Mouse (Mus musculus) hindbrain, embryonic 10.5 days (tissue): ENCODE data around the gene Ccl17. TPM values are rescaled to one million over a fixed set of nuclear protein-coding genes. Genes with fewer than 3 reads are reported as not detected.

Source experiments
- DNase-seq: peaks from one replicate; pipeline ENCODE4 v3.0.0-alpha.2; 2017; ENCODE audit warnings: low spot score
- H3K27ac ChIP-seq: fragments of 300-500 bp; sonication (generic); 2 replicates; pipeline ENCODE4 v1.5.1; 2016; ENCODE audit warnings: mild to moderate bottlenecking, moderate library complexity
- H3K27me3 ChIP-seq: fragments of 300-500 bp; sonication (generic); 2 replicates; pipeline ENCODE4 v1.6.1; 2016; ENCODE audit warnings: mild to moderate bottlenecking; ENCODE audit not compliant: poor library complexity, insufficient read depth, severe bottlenecking
- H3K36me3 ChIP-seq: fragments of 300-500 bp; sonication (generic); 2 replicates; pipeline ENCODE4 v1.6.1; 2016; ENCODE audit warnings: mild to moderate bottlenecking, moderate library complexity
- H3K4me1 ChIP-seq: fragments of 300-500 bp; sonication (generic); replicated peaks from 2 replicates; pipeline ENCODE4 v1.6.1; 2016; ENCODE audit warnings: mild to moderate bottlenecking
- H3K4me3 ChIP-seq: fragments of 300-500 bp; sonication (generic); 2 replicates; pipeline ENCODE4 v1.5.1; 2016; ENCODE audit warnings: mild to moderate bottlenecking, moderate library complexity
- H3K9me3 ChIP-seq: fragments of 300-500 bp; sonication (generic); 2 replicates; pipeline ENCODE4 v1.6.1; 2016; ENCODE audit warnings: mild to moderate bottlenecking, moderate library complexity
- WGBS: fragments of 180-500 bp; shearing (Covaris S2); methylation state at CpG from one replicate; pipeline ENCODE4 v1.1.7; 2016; 5-methylcytosine and 5-hydroxymethylcytosine counted together
- polyA plus RNA-seq: library from polyadenylated mRNA; unstranded; fragments of >200 nt; fragmentation: Nextera tagmentation; extraction: Ambion mirVana; gene quantifications from 2 replicates; pipeline ENCODE4 v1.2.1, GENCODE M21; 2016

Gene Ccl17
- not detected in 2 replicates for polyA plus RNA-seq

- WGBS = 72% methylated on average over 3 of the region's 3 CpGs
- Histone ChIP-seq H3K27me3 (no peaks in the 10 kb centered on the region), H3K36me3 (no peaks in the 10 kb centered on the region), H3K4me1 (peaks cover 29% of the 10 kb centered on the region), H3K27ac (no peak within 1 kb of the TSS), H3K4me3 (no peak within 1 kb of the TSS), H3K9me3 (no peaks in the 10 kb centered on the region)
- no peak for DNase-seq
Measured at GRCm38 (mm10) chr8:94810153-94810552, at the start of gene Ccl17. Gene Ccl17 (plus strand): TSS chr8:94810453.

- H3K4me3 ChIP-seq = no peak overlapping the region
- H3K4me1 ChIP-seq = peaks cover 13% of the 10 kb centered on the region
- WGBS = 81% methylated on average over 9 of the region's 9 CpGs
- no peak for DNase-seq
- no peaks in the 10 kb centered on the region for H3K36me3 ChIP-seq
- peaks cover 30% of the 10 kb centered on the region for H3K27me3 ChIP-seq
- no peak overlapping the region for H3K27ac ChIP-seq
- no peaks in the 10 kb centered on the region for H3K9me3 ChIP-seq
Measured at GRCm38 (mm10) chr8:94767035-94767434, 43.2 kb upstream of the Ccl17 start.

DNA sequence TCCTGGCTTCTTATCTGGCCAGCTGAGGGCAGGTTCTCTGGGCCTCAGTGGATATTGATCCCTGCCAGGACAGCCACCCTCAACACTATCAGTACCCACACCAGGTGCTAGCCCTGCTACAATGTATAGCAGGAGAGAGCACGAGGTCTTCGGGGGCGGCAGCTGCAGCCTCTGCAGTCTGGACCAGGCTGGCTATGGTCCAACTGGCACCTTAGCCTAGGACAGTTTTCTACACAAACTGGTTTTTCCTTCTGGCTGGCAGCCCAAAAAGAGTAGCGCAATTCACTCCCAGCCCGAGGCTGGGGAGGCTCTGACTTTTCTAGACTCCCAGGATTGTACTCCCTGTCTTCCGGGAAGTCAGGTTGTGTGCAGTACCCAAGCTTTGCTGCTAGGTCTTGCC is 39.3 kb upstream of the Ccl17 start:
- no peaks in the 10 kb centered on the region for H3K36me3 ChIP-seq
- no peak overlapping the region for H3K4me3 ChIP-seq
- DNase-seq = no peak
- peaks cover 63% of the 10 kb centered on the region for H3K27me3 ChIP-seq
- H3K27ac ChIP-seq = peak overlapping the region; percentile 88; the same call in 1 of the 2 replicates
- H3K4me1 ChIP-seq = peaks cover 34% of the 10 kb centered on the region
- H3K9me3 ChIP-seq = no peaks in the 10 kb centered on the region
- WGBS = 71% methylated on average over 6 of the region's 6 CpGs

DNA sequence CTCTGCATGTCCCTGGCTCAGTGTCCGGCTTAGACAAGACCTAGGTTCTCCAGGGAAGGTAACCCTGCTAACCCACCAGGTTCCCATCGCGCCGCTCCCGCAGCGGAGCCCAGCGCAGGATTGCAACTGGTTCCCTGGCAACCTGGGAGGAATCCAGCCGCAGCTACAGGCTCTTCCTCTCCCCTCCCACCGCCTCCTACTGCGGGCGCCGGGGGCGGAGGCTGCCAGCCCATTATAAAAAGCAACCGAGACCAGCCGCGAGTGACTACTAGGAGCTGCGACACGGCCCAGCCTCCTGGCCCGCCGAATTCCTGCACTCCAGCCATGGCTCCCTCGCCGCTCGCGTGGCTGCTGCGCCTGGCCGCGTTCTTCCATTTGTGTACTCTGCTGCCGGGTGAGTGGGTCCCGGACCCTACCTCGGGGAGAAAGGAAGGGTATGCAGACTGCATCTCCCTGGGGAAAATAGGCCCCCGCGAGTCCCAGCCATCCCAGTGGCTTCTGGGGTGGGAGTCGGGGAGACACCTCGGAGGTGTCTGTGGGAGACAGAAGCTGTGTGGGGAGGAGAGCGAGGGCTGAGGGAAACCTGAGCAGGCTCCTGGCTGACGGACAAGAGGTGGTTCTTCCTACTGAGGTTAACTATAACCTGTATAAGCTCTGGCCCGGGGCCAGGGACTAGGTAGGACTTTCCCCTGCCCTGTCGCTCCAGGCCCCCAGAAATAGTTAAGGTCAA is 38.1 kb upstream of the Ccl17 start, which contains the start of gene Cx3cl1:
TSS of gene Cx3cl1 (plus strand) at position 69 of the 730 bp plus-strand sequence.
- Histone ChIP-seq H3K4me3 (peak within 1 kb of the TSS; percentile 69), H3K27me3 (peaks cover 68% of the 10 kb centered on the region), H3K27ac (peak within 1 kb of the TSS; percentile 88), H3K36me3 (no peaks in the 10 kb centered on the region), H3K9me3 (no peaks in the 10 kb centered on the region), H3K4me1 (peaks cover 34% of the 10 kb centered on the region)
- peak; percentile 85 for DNase-seq
- under 1% methylated on average over 38 of the region's 38 CpGs for whole genome bisulfite sequencing

DNA sequence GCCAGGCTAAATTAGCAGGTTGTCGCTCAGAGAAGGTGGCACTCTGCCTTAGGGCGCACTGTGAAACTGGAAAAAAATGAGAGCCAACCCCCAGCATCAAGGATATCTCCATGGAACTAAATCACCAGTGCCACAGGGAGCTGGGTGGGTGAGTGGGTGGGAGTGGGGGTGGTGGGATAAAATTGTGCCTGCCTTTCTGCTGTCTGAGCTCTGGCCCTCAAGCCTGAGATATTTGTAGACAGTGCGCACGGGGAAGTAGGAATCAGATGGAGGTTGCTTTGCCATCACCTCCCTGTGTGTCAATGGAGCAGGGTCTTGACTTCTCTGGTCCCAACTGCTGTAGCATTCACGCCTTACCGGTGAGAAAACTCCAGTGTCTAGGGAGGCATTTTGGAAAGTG is 37.2 kb upstream of the Ccl17 start:
- Histone ChIP-seq H3K27me3 (peaks cover 68% of the 10 kb centered on the region), H3K4me1 (peaks cover 40% of the 10 kb centered on the region), H3K9me3 (no peaks in the 10 kb centered on the region), H3K27ac (no peak overlapping the region), H3K36me3 (no peaks in the 10 kb centered on the region), H3K4me3 (peak overlapping the region; percentile 69)
- WGBS = 47% methylated on average over 6 of the region's 6 CpGs
- no peak for DNase-seq

DNA sequence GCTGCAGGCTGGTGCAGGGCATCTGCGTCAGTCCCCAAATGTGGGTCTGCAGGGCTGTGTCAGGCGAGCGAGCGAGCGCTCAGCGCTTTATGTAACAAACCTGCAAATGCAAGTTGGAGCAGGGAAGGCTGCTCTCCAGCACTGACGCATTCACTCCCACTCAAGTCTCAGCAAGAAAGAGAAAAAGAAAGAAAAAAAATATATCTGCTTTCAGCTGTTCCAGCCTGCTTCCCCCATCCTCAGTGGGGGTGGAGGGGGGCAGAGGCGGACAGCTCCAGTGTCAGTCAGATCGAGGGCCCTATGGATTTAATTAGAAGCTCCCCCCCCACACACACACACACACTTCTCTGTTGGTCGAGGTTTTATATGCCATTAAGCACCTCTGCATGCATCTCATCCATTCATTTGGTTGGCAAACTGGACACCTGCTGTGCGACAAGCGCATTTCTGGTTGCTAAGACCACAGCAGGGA is 36.5 kb upstream of the Ccl17 start:
- H3K27ac ChIP-seq = no peak overlapping the region; the same call in 1 of the 2 replicates
- H3K36me3 ChIP-seq = no peaks in the 10 kb centered on the region
- H3K9me3 ChIP-seq = no peaks in the 10 kb centered on the region
- peak overlapping the region; percentile 69 for H3K4me3 ChIP-seq
- WGBS = 15% methylated on average over 12 of the region's 12 CpGs
- H3K27me3 ChIP-seq = peaks cover 68% of the 10 kb centered on the region
- H3K4me1 ChIP-seq = peaks cover 46% of the 10 kb centered on the region
- DNase-seq = peak; percentile 17

- H3K9me3 ChIP-seq = no peaks in the 10 kb centered on the region
- DNase-seq = no peak
- no peak overlapping the region for H3K4me3 ChIP-seq
- peaks cover 62% of the 10 kb centered on the region for H3K27me3 ChIP-seq
- H3K4me1 ChIP-seq = peaks cover 54% of the 10 kb centered on the region
- 81% methylated on average over 1 of the region's 1 CpGs for WGBS
- no peak overlapping the region for H3K27ac ChIP-seq
- no peaks in the 10 kb centered on the region for H3K36me3 ChIP-seq
Measured at GRCm38 (mm10) chr8:94774601-94775000, 35.7 kb upstream of the Ccl17 start.

GRCm38 (mm10) chr8:94776346-94776745 is 33.9 kb upstream of the Ccl17 start:
- no peak for DNase-seq
- Histone ChIP-seq H3K27me3 (peaks cover 45% of the 10 kb centered on the region), H3K36me3 (no peaks in the 10 kb centered on the region), H3K4me1 (peaks cover 55% of the 10 kb centered on the region), H3K27ac (no peak overlapping the region), H3K9me3 (no peaks in the 10 kb centered on the region), H3K4me3 (no peak overlapping the region)
- 92% methylated on average over 2 of the region's 2 CpGs for WGBS

- 68% methylated on average over 10 of the region's 10 CpGs for WGBS
- H3K4me3 ChIP-seq = no peak overlapping the region
- peaks cover 28% of the 10 kb centered on the region for H3K27me3 ChIP-seq
- peaks cover 48% of the 10 kb centered on the region for H3K4me1 ChIP-seq
- H3K27ac ChIP-seq = peak overlapping the region; percentile 64
- no peaks in the 10 kb centered on the region for H3K9me3 ChIP-seq
- H3K36me3 ChIP-seq = no peaks in the 10 kb centered on the region
- DNase-seq = no peak
Measured at GRCm38 (mm10) chr8:94778036-94778435, 32.2 kb upstream of the Ccl17 start.

- H3K27ac ChIP-seq = peak overlapping the region; percentile 64
Measured at GRCm38 (mm10) chr8:94778473-94778872, 31.8 kb upstream of the Ccl17 start.

DNA sequence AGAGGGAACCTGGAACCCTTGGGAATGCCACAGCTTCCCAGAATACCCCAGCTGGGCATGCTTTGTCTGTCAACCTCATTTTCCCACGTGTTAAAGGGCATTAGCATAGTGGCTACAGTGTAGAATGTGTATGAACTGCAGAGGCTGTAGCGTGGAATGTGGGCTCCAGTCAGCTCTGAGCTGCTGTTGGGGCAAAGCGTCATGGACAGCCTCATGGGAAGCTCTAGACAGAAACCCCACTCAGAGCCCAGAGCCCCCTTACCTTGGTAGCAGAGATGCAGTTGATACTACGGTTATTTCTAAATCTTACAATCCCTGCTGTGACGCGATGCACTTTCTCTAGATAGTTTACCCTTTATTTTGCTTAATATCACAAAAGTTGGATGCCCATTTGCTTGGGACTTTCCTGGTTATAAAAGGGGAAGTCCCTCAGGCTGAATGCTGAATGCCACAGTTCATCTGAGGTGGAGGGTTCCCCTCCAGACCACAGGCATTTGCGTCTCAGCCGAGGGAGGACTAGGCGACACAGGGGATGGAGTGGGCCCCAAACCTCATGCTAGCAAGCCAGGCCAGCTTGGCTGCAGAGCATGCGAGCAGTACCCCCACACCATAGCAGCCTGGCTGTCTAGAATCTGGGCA is 31.2 kb upstream of the Ccl17 start:
- WGBS = 81% methylated on average over 10 of the region's 10 CpGs
- DNase-seq = no peak
- Histone ChIP-seq H3K27me3 (peaks cover 18% of the 10 kb centered on the region), H3K9me3 (no peaks in the 10 kb centered on the region), H3K27ac (peak overlapping the region; percentile 64), H3K36me3 (no peaks in the 10 kb centered on the region), H3K4me1 (peaks cover 38% of the 10 kb centered on the region), H3K4me3 (no peak overlapping the region)

More at GRCm38 (mm10) chr8:94778473-94778872, 31.8 kb upstream of the Ccl17 start:
- WGBS = 72% methylated on average over 5 of the region's 5 CpGs
- no peak overlapping the region for H3K4me3 ChIP-seq
- no peaks in the 10 kb centered on the region for H3K9me3 ChIP-seq
- H3K27me3 ChIP-seq = peaks cover 24% of the 10 kb centered on the region
- no peaks in the 10 kb centered on the region for H3K36me3 ChIP-seq
- no peak for DNase-seq
- H3K4me1 ChIP-seq = peaks cover 43% of the 10 kb centered on the region

DNA sequence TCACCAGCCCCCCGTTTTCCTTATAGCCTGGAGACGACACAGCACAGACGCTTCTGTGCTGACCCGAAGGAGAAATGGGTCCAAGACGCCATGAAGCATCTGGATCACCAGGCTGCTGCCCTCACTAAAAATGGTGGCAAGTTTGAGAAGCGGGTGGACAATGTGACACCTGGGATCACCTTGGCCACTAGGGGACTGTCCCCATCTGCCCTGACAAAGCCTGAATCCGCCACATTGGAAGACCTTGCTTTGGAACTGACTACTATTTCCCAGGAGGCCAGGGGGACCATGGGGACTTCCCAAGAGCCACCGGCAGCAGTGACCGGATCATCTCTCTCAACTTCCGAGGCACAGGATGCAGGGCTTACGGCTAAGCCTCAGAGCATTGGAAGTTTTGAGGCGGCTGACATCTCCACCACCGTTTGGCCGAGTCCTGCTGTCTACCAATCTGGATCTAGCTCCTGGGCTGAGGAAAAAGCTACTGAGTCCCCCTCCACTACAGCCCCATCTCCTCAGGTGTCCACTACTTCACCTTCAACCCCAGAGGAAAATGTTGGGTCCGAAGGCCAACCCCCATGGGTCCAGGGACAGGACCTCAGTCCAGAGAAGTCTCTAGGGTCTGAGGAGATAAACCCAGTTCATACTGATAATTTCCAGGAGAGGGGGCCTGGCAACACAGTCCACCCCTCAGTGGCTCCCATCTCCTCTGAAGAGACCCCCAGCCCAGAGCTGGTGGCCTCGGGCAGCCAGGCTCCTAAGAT is 30.5 kb upstream of the Ccl17 start:
- H3K9me3 ChIP-seq = no peaks in the 10 kb centered on the region
- H3K4me1 ChIP-seq = peaks cover 36% of the 10 kb centered on the region
- no peaks in the 10 kb centered on the region for H3K36me3 ChIP-seq
- no peak for DNase-seq
- no peak overlapping the region for H3K27ac ChIP-seq
- WGBS = 92% methylated on average over 16 of the region's 16 CpGs
- peaks cover 11% of the 10 kb centered on the region for H3K27me3 ChIP-seq
- H3K4me3 ChIP-seq = no peak overlapping the region
